Mouse (Mus musculus) thymus, postnatal 25 days (tissue): ENCODE results near the gene Dgkq.
A peak's percentile ranks its signal among the peaks of the same experiment; 100 is the strongest.

Experiments used
- DNase-seq: peaks from one replicate; pipeline ENCODE4 v3.0.0; 2022

Dgkq gene

DNA sequence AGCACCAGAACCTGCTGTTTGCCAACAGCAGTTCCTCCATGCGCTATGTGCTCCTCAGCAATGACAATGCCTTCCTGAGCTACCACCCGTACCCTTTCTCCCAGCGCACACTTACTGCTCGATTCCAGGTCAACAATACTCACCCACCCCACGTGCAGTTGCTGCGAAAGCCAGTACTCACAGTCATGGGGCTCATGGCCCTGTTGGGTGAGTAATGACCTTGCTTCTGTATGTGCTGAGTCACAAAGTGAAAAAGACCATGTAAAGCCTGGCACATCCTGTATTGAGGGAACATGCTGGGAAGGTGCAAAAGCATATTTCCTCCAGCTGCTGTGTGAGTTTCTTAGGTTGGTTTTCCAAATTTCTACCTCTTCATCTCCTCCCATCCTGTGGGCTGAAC is 11.4 kb upstream of the Dgkq start:
- DNase-seq, result no peak

DNA sequence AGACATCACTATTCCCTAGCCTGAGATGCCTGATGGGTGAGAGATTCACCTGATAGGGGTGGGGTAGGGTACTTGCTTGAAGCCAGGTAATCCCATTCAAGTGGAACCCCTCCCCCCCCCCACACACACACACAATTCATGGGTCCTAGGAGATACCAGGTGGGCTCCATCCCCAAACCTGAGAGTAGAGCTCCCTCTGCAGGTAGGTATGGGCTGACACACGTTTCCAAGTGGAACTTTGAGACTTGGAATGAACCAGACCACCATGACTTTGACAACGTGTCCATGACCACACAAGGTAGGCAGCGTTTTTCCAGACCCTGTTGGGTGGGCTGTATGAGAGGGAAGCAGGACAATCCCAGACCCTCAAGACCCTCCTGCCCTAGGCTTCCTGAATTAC is 10.4 kb upstream of the Dgkq start:
- no peak for DNase-seq

DNA sequence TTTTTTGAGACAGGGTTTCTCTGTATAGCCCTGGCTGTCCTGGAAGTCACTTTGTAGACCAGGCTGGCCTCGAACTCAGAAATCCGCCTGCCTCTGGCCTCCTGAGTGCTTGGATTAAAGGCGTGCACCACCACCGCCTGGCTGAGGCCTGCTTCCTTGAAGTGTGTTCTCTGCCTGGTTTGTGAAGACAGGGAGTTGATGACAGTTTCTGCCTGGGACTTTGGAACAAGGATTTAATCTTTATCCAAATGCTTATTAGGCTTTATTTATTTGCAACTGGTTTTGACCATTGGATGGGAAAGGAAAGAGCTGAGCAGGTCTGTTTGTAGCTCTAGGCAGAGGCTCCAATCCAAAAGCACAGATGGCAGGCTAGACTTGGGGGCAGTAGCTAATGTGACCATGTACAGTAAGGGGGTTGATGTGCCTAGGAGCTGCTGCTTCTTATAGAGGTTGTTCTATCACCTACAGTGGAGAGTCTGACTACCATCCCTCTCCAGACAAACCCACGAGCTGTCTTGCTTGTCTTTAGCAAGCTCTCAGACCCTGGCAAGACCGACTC is 8.9 kb upstream of the Dgkq start:
- no peak for DNase-seq

DNA sequence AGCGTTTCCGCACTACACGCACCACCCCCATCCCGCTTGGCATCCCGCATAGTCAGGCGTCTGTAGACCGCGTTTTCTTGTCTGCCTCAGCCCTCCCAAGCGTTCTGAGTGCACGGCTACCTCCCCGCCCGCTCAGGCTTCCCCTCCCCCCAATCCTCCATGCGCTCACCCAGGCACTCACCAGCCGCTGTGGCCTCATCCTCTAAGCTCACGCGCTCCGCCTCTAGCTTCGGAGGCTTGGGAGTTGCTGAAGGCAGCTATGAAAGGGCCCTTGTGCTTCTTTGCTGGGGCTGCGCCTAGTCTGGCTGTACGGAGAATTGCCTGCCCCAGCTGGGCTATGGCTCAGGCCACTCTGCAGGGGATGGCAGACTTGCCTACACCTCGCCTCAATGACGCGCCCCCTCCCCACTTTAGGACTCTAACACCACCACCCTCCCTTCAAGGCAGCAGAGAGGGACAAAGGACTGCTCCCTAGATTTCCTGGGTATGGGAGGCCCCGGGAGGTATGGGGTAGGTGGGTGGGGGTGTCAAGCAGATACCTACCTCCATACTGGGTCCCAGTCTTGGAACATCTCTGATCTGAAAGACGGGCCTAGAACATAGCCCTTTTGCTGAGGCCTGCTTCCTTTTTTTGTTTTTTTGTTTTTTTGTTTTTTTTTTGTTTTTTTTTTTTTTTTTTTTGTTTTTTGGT is 8.3 kb upstream of the Dgkq start:
- DNase-seq, result no peak

DNA sequence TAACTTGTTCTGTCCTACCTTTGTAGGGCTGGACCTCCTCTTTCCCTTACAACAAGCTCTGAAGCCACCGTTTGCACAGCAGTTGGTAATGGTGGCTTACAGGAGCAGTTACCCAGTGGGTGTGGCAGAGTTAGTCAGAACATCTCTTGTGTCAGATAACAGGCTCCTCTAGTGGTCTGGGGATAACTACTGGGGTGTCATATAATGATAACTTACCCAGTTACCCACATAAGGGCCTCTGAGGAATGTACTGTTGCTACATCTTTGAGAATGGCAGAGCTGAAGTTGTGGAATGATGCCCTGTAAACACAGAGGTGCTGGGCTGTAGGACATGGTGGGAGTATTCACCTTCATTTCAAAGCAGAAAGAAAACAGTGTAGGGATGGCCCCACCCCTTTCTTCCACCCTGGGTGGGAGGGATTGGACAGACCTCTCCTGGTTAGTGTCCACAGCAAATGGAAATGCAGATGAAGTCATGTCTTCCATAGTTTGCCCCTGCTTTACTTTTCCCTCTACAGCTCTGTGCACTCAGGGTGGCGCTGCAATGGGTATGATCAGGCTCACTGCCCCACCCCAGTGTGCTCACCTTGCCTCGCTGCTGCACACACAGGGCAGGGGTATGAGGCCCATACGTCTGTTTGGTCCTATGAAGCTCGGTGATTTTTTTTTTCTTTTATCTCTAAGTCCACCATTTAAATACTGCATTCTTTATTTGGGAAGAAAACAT is 7.5 kb upstream of the Dgkq start:
- no peak for DNase-seq

DNA sequence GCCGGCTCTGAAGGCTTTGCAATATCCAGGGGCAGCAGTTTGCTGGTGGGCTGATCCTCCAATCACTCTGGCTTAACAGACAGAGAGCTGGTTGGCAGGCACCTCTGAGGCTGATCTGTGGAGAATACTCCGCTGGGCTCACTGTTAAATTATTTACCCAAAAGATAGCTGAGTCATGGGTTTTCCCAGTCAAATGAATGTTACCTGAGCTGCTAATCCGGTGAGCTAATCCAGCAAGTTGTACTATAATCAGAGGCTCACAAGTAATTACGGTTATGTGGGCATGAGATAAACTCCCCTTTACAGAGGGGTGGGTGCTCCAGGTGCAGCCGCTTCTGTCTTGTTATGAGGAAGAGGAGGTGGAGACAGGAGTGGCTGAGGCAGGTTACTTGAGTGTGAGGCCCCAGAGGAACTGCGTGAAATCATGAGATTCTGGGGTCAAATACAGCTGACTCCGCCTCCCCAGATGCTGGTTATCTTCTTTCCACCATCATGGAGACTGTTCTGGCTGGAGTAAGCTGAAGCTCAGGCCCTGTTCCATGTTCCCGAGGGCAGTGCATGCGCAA is 5.9 kb upstream of the Dgkq start, which contains the start of gene Slc26a1:
Gene Slc26a1, minus strand, starts transcription at position 319 of the 566 bp plus-strand sequence.
- no peak for DNase-seq

DNA sequence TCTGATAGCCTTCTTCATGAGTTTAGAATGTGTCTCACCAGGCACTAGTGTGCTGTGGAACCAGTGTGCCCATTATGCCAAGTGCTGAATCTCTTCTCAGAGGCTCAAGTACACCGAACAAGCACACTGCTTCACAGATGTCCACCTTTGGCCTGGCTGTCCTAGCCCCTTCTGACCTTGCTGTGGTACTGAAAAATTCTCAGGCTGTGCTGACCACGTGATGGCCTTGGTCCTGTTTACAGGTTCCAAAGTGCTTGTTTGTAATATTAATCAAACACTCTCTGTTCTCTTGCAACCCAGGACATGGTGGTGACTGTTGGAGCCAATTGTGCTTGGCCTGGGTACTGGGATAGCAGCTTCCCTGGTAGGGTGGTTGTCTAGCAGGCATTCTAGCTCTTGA is 5.2 kb upstream of the Dgkq start:
- no peak for DNase-seq

DNA sequence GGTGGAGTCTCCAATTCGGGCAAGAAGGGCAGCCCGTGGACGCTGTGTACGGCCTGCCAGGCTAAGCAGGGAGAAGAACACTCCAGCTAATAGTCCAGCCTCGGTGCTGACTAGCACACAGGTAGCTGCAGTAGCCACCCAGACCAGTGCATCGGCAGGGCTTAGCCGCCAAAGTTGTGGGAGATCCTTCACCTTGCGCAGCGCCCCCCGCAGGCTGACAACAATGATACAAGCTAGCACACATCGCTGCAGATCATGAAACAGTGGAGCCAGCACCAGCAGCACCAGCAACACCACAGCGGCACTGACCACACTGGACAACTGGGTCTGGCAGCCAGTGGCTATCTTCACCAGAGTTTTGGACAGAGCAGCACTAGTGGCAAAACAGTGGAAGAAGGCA is 2.3 kb upstream of the Dgkq start:
- no peak for DNase-seq

DNA sequence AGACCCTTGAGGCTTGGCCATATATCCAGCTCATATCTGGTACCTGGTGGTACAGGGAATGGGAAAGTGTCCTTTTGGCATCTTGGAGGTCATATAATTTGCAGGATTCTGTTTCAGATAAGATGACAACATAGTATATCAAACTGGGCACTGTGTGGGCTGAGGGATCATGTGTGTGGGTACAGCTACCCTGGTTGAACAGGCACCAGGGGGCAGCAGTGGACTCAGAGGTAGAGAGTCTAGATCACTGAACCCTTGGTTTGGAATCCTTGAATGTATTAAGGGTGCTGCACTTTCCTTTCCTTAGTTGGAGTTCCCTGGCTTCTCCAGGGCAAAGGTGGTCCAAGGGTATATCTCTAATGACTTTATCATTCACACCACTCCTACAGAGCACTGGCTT is 1.3 kb upstream of the Dgkq start:
- DNase-seq, result peak; percentile 61

DNA sequence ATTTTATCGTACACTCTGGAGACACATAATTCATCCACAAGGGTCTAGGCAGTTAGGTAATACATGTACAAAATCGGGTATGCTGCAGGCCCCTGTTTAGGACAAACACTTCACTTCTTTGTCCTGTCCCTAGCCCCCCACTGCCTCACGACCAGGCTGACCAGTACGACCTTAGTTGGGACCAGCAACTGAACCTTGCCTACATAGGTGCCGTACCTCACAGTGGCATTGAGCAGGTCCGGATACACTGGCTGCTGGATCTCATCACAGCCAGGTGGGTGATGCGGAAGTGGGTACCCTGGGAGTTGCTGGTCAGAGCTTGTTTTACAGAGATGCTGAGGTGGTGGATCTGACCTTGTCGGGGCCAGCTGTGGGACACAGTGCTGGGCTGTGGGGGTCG is 514 bp upstream of the Dgkq start:
- DNase-seq, result no peak

DNA sequence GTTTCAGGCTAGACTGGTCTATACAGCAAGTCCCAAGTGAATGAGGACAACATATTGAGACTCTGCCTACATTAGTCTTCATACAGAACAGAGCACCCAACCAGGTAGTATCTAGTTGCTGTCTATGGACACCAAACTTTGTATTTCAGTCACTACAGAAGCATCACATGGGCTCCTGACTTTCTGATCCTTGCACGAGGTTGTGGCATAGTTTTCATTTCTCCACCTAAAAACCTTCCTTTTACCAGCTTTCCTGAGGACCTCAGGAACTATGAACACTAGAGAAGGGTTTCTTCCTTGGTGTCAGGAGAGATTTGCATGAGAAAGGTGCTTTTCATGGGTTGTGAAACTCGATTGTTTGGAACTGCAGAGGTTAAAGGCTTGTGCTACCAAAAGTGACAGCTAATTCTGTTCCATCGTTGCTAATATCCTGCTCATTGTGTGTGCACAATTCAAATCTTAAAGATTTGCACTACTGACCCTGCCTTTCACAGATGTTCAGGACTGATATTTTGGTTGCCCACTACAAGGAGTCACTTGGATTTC is 1.0 kb downstream of the Dgkq start:
- DNase-seq, result no peak

DNA sequence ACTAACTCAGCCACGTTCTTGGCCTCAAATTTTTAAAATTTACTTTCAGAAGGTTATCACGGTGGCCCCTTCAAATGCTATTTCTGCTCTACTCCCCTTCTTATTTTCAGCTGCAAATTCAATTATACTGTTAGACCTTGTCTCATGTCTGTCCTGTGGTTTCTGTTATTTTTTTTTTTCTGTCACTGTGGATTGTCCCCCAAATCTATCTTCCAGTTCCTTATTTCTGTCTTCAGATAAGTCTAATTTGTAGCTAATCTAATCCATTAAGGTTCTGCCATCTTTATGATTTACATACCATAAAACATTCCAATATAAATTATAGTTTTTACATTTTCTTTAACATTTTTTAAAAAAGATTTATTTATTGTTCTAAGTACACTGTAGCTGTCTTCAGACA is 2.1 kb downstream of the Dgkq start:
- no peak for DNase-seq

DNA sequence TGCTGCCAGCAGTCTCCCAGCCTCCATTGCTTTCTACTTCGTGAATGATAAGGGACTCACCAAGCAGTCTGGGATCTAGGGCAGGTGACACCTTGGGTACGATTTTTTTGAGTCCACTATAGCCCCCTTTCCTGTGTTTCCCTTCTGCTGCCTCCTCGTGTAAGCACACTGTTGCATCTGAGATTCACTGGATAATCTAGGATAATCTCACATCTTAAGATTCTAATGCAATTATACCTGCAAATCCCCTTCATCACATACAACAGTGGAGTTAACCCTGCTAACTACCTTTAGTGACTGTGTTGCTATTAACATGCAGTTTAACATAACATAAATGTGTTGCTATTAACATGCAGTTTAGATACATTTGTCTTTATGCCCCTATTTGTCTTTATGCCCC is 4.4 kb downstream of the Dgkq start:
- no peak for DNase-seq

DNA sequence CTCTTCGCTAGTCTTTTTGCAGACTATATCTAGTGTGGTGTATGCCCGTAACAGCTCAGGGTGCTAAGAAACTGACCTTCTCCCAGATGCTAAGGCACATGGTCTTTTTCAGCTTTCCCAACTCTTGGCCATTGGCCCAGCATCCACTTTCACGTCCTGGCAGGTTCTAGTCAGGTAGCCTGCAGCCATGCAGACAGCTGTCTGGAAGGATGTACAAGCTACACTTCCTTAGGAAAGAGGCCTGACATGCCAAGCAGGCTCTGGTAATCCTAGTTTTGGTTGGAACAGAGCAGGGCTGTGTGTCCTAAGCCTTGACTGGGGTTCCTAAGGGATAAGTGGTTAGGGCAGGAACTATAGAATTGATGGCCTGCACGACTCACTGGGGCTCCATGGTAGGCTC is 6.7 kb downstream of the Dgkq start:
- no peak for DNase-seq

DNA sequence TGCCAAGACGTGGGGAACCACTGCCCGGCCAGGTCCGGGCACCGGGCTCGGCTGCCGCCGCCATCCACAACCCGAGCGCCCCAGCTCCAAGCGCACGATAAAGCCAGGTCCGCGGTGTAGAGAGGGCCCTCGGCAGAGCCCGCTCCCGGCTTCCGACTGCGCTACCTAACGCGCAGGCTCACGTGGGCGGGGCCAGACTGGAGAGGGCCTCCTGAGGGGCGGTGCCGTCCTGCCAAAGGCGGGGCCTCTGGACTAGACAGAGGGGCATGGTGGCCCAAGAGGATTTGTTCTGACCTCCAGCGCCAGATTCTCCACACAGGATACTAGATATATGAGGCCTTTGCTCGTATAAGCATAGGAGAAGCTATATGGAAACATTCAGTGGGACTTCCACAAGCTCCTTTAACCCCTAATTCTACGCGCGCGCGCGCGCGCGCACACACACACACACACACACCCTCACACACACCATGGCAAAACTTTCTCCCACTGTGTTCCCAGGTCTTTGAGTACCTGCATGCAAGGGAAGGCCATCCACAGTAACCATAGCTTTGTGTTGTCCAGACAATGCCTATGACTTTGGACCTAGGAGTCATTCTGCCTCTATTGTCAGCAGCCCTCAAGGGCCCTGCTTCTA is 8.7 kb downstream of the Dgkq start:
- DNase-seq, result peak; percentile 90

DNA sequence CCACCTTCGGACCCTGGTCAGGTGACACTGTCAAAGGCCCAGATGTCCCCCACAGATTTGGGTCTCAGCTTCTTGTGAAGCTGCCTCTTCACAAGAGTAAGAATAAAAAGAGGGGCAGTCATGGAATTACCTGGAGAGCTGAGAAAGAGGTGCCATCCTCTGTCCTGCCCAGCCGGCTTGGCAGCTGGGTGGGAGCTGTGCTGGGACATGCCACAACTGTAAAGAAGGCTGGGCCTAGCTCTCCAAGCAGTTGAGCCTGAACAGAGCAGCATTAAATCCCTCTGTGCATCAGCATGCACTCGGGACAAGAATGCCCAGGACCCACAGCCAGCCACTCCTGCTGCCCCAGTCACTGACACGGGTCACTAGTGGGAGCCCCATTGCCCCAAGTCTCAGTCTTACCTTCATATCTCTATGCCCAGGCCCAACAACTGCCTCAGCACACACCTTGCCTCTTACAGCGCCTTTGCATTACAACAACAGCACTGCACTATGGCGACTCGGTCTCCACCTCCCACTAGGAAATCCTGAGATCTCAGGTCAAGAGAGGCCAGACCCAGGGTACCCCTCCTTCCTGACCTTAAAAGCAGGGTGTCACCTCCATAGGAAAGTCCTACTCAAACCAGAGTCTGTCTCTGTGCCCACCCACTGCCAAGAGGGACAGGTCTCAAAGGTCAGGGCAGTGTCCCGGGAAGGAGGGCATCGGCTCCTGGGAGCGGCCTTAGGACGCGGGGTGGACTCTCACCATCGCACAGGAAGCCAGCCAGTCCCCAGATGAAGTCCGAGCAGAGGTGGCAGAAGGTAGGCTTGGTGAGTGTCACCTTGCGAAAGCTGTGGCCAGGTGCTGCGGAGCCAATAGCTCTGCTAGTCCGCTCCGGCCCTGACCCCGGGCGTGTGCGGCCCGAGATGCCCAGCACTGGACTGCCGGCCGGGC is 9.5 kb downstream of the Dgkq start, which contains the start of gene Idua:
Gene Idua, plus strand, starts transcription at position 634 of the 934 bp plus-strand sequence.
- DNase-seq, result peak; percentile 22

DNA sequence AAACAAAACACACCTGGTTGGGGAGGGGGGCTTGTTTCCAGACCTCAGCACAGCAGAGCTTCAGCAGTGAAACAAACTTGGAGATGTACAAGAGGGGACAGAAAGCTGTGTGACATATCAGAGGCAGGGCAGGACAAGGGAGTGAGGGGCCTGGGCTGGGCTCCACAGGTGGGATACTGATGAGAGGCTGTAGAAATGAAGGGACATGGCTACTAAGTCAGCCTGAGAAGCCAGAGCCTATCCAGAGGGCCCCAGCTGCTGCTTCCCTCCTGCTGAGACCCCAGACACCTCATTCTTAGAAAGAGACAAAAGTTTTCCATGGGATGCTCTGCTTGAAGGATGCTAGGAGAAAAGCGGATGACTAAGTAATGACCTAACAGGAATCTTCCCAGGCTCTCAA is 10.9 kb downstream of the Dgkq start:
- DNase-seq, result no peak

DNA sequence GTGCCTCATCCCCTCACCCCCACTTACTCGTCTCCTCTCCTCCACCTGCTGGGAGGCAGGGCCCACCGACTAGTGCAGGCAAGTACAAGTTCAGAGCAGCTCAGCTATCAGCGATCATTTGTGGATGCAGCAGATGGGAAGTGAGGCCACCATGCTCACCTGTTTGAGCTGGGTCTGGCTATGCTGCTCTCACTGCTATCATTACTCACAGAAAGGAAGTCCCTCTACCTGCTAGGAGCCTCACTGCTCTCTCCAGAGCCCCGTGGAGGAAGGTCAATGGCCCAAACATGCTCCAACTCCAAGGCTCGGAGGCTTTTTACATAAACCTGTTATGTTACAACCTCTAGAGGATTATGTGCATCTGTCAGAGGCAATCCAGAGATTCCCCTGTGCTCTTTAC is 12.1 kb downstream of the Dgkq start:
- no peak for DNase-seq

DNA sequence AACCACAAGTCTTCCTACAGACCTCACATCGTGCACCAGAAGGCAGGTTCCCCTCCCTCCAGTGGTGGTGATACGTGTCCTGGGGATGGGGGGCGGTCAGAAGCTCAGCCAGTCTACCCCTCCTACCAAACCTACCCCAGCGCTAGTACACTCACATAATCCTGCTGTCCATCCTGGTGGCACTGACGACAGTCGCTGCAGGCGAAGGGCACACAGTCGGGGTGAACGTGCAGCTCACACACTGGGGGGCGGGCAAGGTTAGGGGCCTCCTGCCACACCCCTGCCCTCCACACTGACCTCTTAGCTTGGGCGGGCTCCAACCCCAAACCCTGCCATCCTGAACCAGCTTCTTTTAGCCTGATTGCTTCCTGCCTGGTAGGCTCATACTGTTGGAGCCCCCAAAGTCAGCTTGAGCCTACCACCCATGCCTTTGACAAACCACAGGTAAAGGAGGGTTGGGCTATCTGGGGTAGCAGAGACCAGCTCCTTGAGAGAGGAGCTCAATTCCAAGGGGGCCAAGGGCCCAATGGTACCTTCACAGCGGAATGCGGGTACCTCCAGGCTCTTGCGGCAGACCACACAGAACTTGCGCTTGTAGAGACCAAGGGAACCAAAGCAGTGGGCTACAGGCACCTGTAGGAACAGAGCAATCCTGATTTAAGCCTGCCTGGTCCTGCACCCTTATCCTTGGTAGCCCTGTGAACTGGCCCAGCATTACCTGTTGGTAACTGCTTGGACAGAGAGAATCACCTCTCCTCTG is 13.4 kb downstream of the Dgkq start:
- no peak for DNase-seq

DNA sequence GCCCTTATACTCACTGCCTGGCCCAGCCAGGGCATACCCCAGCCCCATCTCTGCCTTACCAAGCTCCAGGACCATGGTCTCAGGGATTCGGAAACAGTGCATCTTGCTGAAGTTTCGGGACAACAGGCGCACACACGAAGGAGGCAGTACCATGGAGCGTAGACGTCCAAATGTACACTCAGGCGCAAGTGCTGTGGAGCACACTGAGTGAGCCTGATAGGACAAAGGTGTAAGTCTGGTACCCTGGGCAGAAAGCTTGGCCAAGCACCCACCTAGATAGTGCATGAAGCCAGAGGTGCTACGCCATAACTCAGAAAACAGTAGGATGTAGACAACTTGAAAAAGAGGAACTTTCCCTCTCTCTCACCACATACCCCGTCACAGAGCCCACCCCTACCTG is 14.1 kb downstream of the Dgkq start:
- DNase-seq, result no peak

DNA sequence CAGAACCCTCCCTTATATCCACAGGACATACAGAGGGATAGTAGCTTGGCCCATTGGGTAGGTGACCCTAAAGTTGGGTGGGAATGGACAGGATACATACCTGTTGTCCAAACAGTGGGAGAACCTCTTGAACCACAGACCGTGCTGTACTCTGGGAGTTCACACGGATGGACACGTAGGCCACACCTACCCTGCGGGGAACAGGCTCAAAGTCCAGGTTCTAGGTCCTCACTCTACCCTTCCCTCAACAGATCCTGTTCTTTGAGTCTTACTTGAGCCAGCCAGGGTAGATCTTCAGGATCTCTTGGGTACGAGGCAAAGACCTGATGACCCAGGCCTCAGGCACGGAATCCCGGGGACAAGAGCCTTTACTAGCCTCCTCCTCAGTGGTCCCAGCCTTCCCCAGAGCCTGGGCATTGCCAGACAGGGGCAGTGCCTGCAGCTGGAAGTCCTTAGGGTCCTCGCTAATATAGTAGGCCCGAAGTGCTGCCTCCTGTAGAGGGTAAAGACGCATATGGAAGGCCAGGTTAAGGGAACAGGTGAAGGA is 15.0 kb downstream of the Dgkq start:
- DNase-seq, result no peak
